Mouse (Mus musculus) forebrain, embryonic 14.5 days (tissue): ENCODE results near the gene Rplp0. TPM values are rescaled to one million over a fixed set of nuclear protein-coding genes. Genes with fewer than 3 reads are reported as not detected.
A peak's percentile ranks its signal among the peaks of the same experiment; 100 is the strongest.

Experiments
- ATAC-seq: fragments of 200-750 bp; cut with Nextera tagmentation; 2 replicates; pipeline ENCODE4 v1.8.0; 2017; ENCODE audit warnings: mild to moderate bottlenecking, moderate library complexity
- DNase-seq: peaks from one replicate; pipeline ENCODE4 v3.0.0-alpha.2; 2015; ENCODE audit warnings: low spot score
- H3K27ac ChIP-seq: fragments of 300-500 bp; sonication (generic); 2 replicates; pipeline ENCODE4 v1.5.1; 2014; ENCODE audit warnings: low read depth, mild to moderate bottlenecking, control low read depth, low read length, moderate library complexity
- H3K27me3 ChIP-seq: fragments of 300-500 bp; sonication (generic); replicated peaks from 2 replicates; pipeline ENCODE4 v1.6.1; 2014; ENCODE audit warnings: low read length, control low read depth, mixed read lengths; ENCODE audit not compliant: control insufficient read depth, insufficient read depth
- H3K36me3 ChIP-seq: fragments of 300-500 bp; sonication (generic); 2 replicates; pipeline ENCODE4 v1.6.1; 2014; ENCODE audit warnings: low read length, control low read depth; ENCODE audit not compliant: control insufficient read depth, insufficient read depth
- H3K4me1 ChIP-seq: fragments of 300-500 bp; sonication (generic); 2 replicates; pipeline ENCODE4 v1.6.1; 2014; ENCODE audit warnings: antibody characterized with exemption, low read length, control low read depth; ENCODE audit not compliant: control insufficient read depth, insufficient read depth
- H3K4me2 ChIP-seq: fragments of 300-500 bp; sonication (generic); 2 replicates; pipeline ENCODE4 v1.6.1; 2014; ENCODE audit warnings: mild to moderate bottlenecking, control low read depth, low read length
- H3K4me3 ChIP-seq: fragments of 300-500 bp; sonication (generic); 2 replicates; pipeline ENCODE4 v1.5.1; 2014; ENCODE audit warnings: low read depth, low read length, control low read depth
- H3K9ac ChIP-seq: fragments of 300-500 bp; sonication (generic); 2 replicates; pipeline ENCODE4 v1.6.1; 2014; ENCODE audit warnings: mild to moderate bottlenecking, low read length, control low read depth, moderate library complexity
- H3K9me3 ChIP-seq: fragments of 300-500 bp; sonication (generic); replicated peaks from 2 replicates; pipeline ENCODE4 v1.6.1; 2016; ENCODE audit warnings: low read length, control low read depth, mixed read lengths; ENCODE audit not compliant: control insufficient read depth
- WGBS: fragments of 180-500 bp; shearing (Covaris S2); extraction: QIAGEN DNeasy Blood & Tissue Kit; methylation state at CpG from one replicate; pipeline ENCODE4 v1.1.7; 2014; 5-methylcytosine and 5-hydroxymethylcytosine counted together
- polyA plus RNA-seq: library from polyadenylated mRNA; unstranded; fragments of >200 nt; fragmentation: Nextera tagmentation; extraction: Ambion mirVana; gene quantifications from 2 replicates; pipeline ENCODE4 v1.2.1, GENCODE M21; 2014

The Rplp0 gene
- polyA plus RNA-seq, 1 experiment from 2014 or later: 1,434 TPM

DNA sequence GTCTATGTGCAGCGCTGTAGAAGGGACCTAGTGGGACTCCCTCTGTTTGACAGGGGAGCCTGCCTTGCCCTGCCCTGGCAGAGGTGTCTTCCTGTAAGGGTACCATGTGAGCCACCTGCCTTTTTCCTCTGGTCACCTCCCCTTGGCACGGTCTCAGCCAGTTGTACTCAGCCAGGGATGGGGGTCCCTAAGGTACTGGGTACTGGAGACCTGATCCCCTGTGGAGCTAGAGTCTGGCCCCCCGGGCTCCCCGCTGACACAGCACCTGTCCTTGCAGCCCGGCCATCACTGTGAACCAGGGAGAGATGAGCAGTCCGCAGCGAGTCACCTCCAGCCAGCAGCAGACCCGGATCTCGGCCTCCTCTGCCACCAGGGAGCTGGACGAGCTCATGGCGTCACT is 12.7 kb upstream of the Rplp0 start:
- WGBS: 78% methylated on average over 11 of the region's 11 CpGs
- H3K27ac ChIP-seq: no peak overlapping the region
- no peaks in the 10 kb centered on the region for H3K9me3 ChIP-seq
- H3K9ac ChIP-seq: no peak overlapping the region
- H3K4me1 ChIP-seq: peaks cover 9% of the 10 kb centered on the region
- no peak overlapping the region for H3K4me2 ChIP-seq
- ATAC-seq (no peak), DNase-seq (no peak)
- 0 out of 2 replicates have a peak, but pooled peaks cover 15% of the 10 kb centered on the region for H3K36me3 ChIP-seq
- no peaks in the 10 kb centered on the region for H3K27me3 ChIP-seq
- no peak overlapping the region for H3K4me3 ChIP-seq

DNA sequence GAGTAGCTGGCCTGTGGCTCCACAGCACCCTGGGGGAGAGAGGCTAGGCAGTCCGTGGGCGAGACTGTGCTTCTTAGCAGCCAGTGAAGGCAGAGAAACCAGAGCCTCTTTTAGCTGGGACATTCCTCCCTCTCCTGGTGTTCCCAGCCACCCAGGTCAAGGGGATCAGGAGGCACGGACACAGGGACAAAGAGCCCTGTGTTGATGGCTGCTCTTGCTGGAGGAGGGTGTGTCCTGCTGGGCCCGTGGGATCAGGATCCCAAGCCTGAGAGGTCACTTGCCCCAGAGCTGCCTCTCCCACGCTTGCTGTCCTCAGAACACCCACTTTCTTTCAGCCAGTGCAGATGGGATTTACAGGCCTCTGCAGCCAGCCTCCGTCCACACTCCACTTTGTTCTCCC is 12.3 kb upstream of the Rplp0 start:
- Histone ChIP-seq H3K4me2 (no peak overlapping the region), H3K9me3 (no peaks in the 10 kb centered on the region), H3K4me1 (peaks cover 9% of the 10 kb centered on the region), H3K27me3 (no peaks in the 10 kb centered on the region), H3K9ac (0 out of 2 replicates have a peak overlapping the region, but pooled peaks have one; percentile 25), H3K4me3 (no peak overlapping the region), H3K36me3 (0 out of 2 replicates have a peak, but pooled peaks cover 19% of the 10 kb centered on the region), H3K27ac (no peak overlapping the region)
- no peak for ATAC-seq
- DNase-seq: no peak
- WGBS: 47% methylated on average over 6 of the region's 6 CpGs

DNA sequence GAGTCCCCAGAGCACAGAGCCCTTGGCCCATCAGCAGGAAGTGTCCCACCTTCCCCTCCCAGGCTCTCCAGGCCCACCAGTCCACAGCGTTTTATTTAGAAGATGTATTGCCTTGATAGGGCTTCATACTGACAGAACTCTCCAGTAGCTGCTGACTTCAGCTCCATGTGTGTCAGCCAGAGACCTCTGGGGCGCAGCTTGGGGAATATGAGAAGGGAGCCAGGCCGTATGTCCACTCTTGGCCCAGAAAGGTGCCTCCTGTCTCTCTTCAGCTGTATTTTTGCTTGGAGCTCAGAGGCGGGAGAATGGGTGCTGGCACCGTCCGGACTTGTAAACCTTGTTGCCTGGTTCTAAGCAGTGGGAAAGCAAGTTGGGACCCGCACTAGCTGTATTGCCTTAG is 11.8 kb upstream of the Rplp0 start:
- ATAC-seq: no peak
- Histone ChIP-seq H3K27me3 (no peaks in the 10 kb centered on the region), H3K36me3 (peaks cover 22% of the 10 kb centered on the region; the same call in 1 of the 2 replicates), H3K4me2 (no peak overlapping the region), H3K9ac (no peak overlapping the region), H3K9me3 (no peaks in the 10 kb centered on the region), H3K4me3 (no peak overlapping the region), H3K27ac (no peak overlapping the region), H3K4me1 (peaks cover 9% of the 10 kb centered on the region)
- WGBS: 86% methylated on average over 7 of the region's 7 CpGs
- no peak for DNase-seq

DNA sequence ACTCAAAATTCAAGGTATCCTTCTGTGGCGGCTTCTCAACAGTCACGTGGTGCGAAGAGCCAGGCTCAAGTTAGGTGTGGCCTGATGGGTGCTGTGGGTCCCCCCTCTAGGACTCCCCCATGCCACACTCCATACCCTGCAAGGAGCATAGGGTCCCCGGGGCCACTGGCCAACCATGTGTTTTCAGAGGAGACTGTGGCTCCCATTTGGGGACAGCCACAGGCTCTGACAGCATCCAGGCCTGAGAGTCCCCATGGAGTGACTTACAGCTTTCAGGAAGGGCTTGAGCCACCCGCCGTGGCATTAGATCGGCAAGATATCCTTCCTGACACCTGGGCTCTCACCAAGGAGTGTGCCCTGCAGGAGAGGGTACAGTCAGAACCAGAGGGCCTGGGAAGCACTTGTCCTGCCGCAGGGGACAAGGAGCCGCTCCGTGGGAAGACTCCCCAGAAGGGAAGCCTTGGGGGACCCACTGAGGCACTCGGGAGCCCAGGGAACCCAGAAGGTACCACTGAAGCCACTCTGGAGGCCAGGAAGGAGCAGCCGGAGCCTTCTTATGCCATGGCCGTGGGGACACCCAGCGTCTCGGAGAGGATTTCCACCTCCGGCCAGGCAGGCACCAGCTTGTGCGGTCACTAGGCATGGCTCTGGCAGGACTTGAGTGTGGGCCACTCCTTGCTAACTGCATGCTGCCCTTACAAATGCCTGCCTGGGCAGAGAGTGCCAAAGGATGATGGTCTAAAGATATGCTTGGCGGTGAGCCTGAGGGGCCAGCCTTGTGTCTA is 10.6 kb upstream of the Rplp0 start:
- Histone ChIP-seq H3K9me3 (no peaks in the 10 kb centered on the region), H3K27ac (no peak overlapping the region), H3K4me3 (no peak overlapping the region), H3K4me2 (no peak overlapping the region), H3K9ac (no peak overlapping the region), H3K27me3 (no peaks in the 10 kb centered on the region), H3K36me3 (peaks cover 28% of the 10 kb centered on the region; the same call in 1 of the 2 replicates), H3K4me1 (peaks cover 3% of the 10 kb centered on the region)
- no peak for DNase-seq
- ATAC-seq: no peak
- WGBS: 95% methylated on average over 18 of the region's 18 CpGs

DNA sequence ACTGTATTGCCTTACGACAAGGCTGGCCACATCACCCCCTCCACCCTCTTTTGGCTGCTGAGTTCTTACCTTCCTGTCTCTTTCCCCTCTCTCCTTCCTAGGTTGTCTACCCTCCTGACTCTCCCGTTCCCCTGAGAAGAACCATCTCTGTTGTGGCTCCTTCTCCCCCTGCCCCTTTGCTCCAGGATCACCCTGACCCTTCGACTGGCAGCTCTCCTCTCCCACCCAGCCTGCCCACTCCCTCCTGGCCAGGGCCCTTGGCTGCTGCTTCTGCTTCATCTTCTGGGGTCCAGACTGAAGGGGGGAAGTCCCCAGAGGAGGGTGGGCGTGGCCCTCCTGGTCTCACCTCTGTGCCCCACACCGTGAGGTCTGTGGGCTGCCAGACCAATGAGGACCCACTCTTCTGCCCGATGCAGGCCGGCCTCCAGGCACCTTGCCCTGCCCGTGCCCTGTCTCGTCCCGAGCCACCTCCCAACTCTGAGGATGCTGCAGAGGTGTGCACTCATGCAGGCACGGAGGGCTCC is 8.7 kb upstream of the Rplp0 start:
- no peak overlapping the region for H3K4me3 ChIP-seq
- no peak overlapping the region for H3K9ac ChIP-seq
- DNase-seq (no peak), ATAC-seq (no peak)
- no peaks in the 10 kb centered on the region for H3K27me3 ChIP-seq
- H3K4me2 ChIP-seq: no peak overlapping the region
- WGBS: 78% methylated on average over 10 of the region's 11 CpGs
- no peaks in the 10 kb centered on the region for H3K9me3 ChIP-seq
- no peaks in the 10 kb centered on the region for H3K4me1 ChIP-seq
- H3K36me3 ChIP-seq: peaks cover 36% of the 10 kb centered on the region
- no peak overlapping the region for H3K27ac ChIP-seq

DNA sequence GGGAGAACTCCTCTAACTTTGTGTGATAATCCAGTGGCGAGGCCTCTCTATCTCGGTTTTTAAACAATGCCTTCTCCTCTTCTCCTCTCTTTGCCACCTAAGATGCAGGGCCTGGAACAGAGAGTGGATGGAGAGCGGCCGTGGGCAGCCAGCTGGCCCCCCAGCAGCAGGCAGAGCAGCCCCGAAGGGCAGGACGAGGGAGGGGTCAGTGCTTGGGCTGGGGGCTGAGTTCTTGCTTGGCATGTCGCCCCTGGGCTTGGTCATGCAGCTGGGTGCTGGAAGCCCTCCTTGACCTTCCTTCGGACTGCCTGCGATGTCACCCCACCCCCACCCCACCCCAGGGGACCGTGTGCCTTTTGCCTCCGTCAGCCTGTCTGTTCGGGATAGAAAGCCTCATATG is 7.9 kb upstream of the Rplp0 start:
- no peak overlapping the region for H3K9ac ChIP-seq
- no peak overlapping the region for H3K27ac ChIP-seq
- no peaks in the 10 kb centered on the region for H3K4me1 ChIP-seq
- DNase-seq (no peak), ATAC-seq (no peak)
- no peaks in the 10 kb centered on the region for H3K9me3 ChIP-seq
- no peak overlapping the region for H3K4me3 ChIP-seq
- WGBS: 74% methylated on average over 12 of the region's 12 CpGs
- H3K36me3 ChIP-seq: peaks cover 34% of the 10 kb centered on the region
- no peak overlapping the region for H3K4me2 ChIP-seq
- no peaks in the 10 kb centered on the region for H3K27me3 ChIP-seq

DNA sequence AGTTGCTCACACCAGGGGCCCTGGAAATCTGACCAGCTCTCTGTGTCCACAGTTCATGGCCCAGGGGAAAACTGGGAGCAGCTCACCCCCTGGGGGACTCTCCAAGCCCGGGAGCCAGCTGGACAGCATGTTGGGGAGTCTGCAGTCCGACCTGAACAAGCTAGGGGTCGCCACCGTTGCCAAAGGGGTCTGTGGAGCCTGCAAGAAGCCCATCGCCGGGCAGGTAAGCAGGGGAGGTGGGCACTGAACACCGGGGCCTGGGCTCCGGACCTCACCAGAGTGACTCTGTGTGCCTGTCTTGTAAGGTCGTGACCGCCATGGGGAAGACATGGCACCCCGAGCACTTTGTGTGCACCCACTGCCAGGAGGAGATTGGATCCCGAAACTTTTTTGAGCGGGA is 7.5 kb upstream of the Rplp0 start:
- Histone ChIP-seq H3K36me3 (peaks cover 34% of the 10 kb centered on the region), H3K27ac (no peak overlapping the region), H3K4me2 (no peak overlapping the region), H3K9me3 (no peaks in the 10 kb centered on the region), H3K9ac (no peak overlapping the region), H3K27me3 (no peaks in the 10 kb centered on the region), H3K4me3 (no peak overlapping the region), H3K4me1 (no peaks in the 10 kb centered on the region)
- DNase-seq (no peak), ATAC-seq (no peak)
- 82% methylated on average over 13 of the region's 13 CpGs for WGBS

DNA sequence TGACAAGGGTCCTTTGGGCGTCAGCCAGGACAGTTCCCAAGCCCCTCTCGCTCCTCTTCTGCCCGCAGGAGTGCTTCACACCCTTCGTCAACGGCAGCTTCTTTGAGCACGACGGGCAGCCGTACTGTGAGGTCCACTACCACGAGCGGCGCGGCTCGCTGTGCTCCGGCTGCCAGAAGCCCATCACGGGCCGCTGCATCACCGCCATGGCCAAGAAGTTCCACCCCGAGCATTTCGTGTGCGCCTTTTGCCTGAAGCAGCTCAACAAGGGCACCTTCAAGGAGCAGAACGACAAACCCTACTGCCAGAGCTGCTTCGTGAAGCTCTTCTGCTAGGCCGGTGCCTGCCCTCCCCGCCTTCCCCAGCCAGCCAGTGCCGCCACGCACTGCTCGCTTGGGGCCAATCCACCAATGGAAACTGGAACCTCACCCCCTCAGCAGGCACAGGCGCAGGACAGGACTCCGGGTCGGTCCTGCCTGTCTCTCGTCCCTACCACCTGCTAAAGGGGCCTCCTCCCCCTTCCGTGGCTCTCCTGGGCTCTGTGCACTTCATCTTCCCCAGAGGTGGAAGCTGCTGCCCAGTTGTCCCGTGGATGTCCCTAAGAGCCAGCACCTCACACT is 5.4 kb upstream of the Rplp0 start:
- H3K4me1 ChIP-seq: no peaks in the 10 kb centered on the region
- no peaks in the 10 kb centered on the region for H3K9me3 ChIP-seq
- H3K27me3 ChIP-seq: no peaks in the 10 kb centered on the region
- H3K9ac ChIP-seq: no peak overlapping the region
- no peak overlapping the region for H3K27ac ChIP-seq
- H3K4me2 ChIP-seq: no peak overlapping the region
- no peak for DNase-seq
- 85% methylated on average over 33 of the region's 33 CpGs for WGBS
- H3K36me3 ChIP-seq: peaks cover 28% of the 10 kb centered on the region
- H3K4me3 ChIP-seq: no peak overlapping the region
- no peak for ATAC-seq
